Mouse (Mus musculus): Measurements from ENCODE around the gene Klf6.

Klf6 gene

GRCm38 (mm10) chr13:5861157-5862002, at the start of gene Klf6:
TSS of gene Klf6 (plus strand) at chr13:5861482.
- DNase-seq = peak; percentile 100

GRCm38 (mm10) chr13:5813433-5813832, 47.8 kb upstream of the Klf6 start:
- DNase-seq = no peak

GRCm38 (mm10) chr13:5817250-5817649, 44.0 kb upstream of the Klf6 start:
- no peak for DNase-seq

DNA sequence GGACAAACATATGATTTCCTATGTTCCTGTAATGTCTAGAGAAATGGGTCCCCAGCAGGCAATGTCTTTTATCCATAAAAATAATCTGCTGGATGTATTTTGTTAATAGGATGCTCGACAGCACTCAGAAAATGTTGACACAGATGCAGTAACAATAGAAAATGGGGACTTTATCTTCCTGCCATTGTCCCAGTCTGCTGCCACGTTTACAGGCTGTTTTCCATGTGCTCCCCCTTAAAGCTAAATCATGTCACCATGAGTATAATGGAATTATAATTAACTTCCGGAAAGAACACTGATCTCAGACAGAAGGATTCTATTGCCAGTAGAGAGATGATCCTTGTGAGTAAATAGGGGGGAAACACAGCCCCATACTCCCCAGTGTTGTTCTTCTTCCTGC, 42.1 kb upstream of the Klf6 start:
- DNase-seq = no peak

- DNase-seq = no peak
These were observed 38.7 kb upstream of the Klf6 start for GRCm38 (mm10) chr13:5822586-5822985.

DNA sequence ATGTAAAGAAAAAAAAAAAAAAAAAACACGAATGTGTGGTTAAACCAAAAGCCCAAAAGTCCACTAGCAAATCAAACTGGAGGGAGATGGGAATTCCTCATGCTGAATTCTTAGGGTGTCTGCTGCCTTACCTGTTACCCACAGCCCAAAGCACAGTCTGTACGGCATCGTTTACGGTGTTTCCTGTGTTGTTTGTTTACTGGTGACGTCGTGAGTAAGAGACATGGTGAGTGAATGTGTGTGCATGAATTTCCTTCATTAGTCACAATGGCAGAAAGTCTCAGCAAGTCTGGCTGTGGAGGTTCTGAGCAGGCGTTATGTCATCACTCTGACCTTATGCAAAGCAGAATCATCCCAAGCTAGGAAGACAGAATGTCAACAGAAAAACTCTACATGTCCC, 38.1 kb upstream of the Klf6 start:
- DNase-seq = no peak

DNA sequence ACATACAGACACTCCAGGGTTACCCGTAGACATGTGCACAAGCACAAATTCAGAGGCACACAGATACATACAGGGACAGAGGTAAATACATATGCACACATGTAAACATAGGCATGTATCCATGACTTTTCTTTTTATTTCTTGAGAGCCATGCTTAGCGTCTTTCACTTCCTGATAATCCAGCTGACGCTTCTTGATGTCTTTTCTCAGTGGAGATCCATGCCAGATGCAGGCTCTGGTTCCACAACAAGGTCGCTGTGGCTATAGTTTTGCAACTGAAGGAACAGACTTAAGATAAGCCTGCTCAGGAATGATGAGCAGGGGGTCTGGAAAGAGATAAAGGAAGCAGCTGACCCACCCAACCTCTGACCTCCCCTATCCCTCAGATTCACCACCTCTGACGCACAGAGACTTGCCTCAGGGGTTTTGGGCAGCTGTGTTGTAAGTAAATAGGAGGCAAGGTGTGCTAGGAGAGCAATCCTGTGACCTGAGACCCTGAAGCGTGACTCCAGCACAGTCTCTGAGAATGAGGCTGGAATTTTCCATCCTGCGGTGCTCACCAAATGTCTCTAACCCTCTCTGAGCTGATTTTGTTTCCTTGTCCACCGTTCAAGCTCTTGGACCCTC, 37.0 kb upstream of the Klf6 start:
- no peak for DNase-seq

DNA sequence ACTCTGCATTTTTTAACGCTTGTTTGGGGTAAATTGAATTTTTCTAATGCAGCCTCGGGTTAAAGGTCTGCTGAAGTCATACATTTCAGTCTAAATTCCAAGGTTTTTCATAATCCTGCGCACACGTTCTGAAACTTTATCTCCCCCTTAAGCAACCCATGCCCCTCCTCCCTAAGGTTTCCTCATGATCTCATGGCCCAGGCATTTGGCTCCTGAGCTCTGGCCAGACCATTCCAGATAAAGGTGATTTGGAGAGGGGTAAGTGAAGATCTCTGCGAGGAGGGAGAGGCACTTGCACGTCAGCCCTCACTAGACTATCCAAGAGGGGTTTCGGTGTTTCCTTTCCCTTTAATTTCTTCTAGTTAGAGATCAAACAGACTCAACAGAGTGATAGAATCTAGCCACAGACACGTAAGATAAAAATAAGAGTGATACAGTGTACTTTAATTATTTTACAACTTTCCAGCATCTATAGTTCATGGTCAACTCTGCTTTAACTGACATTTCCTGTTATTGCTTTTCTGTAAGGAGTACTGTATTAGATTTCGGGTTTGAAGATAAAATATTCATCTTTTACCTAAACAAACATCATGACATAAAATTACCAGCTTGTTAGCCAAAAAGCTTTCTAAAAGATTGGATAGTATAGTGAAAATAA, 35.0 kb upstream of the Klf6 start:
- no peak for DNase-seq

- DNase-seq = no peak
These were observed 29.3 kb upstream of the Klf6 start for GRCm38 (mm10) chr13:5831976-5832375.

GRCm38 (mm10) chr13:5837174-5837777, 24.0 kb upstream of the Klf6 start:
- no peak for DNase-seq

DNA sequence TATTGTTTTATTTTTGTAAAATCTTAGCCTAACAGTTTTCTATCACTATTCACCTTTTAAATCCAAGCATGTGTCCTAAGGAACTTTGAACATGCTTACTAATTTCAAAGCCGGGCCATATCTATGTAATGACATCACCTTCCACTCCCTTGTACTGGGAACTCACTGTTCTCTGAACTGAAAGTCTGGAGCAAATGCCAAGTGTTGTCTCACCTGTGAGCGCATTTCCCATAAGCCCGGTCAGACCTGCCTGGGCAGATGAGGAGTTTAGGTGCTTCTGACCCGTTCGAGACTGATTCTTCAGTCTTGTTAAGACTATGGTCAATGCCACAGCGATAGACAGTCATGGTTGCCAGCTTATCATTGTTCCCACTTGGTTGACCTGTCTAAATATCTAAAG, 19.9 kb upstream of the Klf6 start:
- no peak for DNase-seq

DNA sequence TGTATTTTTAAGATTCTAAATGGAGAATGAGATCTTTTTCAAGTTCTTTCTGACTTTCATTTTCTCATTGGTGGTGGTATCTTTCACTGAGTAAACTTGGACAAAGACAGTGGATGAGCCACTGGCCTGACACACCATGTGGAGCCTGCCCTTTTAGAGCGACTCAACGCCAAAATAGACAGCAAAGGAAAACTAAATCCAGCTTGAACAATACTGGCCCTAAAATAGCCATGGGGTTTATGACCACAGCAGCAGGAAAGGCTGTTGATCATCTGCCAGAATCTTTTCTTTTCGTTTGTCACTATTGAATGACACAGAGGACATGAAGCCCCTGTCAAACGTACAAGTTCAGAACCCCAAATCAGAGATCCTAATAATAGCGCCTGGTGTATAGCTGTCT, 18.4 kb upstream of the Klf6 start:
- DNase-seq = no peak

- no peak for DNase-seq
These were observed 17.5 kb upstream of the Klf6 start for GRCm38 (mm10) chr13:5843829-5844228.

GRCm38 (mm10) chr13:5844338-5844737, 16.9 kb upstream of the Klf6 start:
- DNase-seq = no peak

- no peak for DNase-seq
These were observed 16.1 kb upstream of the Klf6 start for GRCm38 (mm10) chr13:5845161-5845590.

DNA sequence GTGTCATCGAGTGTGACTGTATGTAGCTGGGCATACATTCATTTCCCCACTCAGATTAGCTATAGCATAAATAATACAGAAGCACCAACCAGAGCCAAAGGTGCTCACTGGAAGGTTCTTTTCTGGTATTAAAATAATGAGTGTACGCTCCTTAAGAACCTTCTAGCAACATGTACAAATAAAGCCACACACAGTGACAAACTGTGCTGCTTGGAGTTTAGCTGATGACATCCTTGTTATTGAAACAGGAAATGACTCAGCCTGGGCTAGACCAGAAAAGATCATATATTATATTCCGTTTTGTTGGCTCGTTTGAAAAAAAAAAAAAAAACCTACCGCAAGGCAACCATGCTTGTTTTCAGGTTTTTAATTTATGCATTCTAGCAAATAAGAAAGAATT, 15.7 kb upstream of the Klf6 start:
- DNase-seq = no peak

GRCm38 (mm10) chr13:5846860-5847259, 14.4 kb upstream of the Klf6 start:
- no peak for DNase-seq

DNA sequence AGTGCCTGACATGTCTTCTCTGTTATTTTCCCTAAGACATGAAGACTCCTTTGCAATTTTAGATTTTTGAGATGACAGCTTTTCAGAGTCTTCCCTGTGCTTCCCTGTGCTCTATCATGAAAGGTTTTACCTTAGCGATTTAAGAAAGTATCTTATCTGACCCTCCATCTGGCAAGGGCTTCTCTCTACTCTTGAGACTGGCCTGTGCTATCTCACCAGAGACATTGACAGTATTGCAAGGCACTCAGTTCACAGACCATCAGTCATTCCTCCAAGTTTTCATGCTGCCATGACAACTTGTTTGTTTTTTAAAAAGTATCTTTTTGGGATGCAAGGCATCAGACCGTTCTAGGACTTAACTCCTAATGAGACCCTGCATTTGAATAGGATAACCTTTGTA, 13.5 kb upstream of the Klf6 start:
- DNase-seq = no peak

DNA sequence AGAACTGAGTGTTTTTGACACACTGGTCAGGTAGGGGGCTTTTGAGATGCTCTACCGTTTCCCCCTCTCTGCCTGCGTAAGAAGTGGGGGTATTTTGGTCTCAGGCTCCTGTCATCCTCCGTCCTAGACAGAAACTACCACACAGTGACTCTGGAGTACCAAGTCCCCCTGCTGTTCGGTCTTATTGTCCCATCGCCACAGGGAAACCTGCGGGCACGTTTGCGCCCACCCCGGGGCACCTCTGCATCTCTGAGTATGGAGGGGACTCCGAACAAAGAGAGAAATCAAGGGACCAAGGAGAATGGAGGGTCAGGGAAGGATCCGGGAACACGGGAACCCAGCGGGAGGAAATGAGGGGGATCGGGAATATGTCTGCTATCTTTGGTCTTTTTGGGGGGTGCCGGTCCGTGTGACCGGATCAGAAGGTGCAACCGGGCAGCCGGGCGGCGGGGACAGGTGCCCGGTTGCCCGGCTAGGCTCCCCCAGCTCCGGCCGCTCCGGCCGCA, 578 bp upstream of the Klf6 start:
- DNase-seq = no peak

DNA sequence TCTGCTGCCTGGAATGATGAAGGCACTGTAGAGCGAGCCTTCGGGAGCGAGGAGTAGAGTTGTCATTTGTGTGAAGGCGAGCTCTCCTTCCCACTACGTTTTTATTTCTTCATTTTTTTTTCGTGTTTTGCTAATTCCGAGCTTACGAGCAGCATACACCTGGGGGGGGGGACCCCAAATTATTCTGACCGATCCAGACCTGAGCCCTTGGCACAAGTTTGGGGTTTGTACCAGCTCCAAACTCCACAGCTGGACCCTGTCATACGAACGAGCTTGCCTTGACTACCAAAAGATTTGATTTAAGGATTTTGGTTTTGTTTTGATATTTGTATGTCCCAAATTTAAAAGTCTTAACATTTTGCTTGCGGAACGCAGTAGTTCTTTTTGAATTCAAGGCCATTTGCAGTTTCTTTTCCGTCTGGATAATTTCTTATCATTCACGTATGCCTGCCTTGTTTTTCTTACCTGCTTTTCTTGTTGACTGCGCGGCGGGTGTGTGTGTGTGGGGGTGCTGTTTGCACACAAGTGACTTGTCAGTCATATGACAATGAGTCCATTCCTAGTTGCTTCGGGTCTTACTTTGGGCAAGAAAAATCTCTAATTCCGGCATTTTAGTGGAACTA, 832 bp downstream of the Klf6 start:
- peak; percentile 61 for DNase-seq

- peak; percentile 42 for DNase-seq
These were observed 1.5 kb downstream of the Klf6 start for GRCm38 (mm10) chr13:5862626-5863407.

DNA sequence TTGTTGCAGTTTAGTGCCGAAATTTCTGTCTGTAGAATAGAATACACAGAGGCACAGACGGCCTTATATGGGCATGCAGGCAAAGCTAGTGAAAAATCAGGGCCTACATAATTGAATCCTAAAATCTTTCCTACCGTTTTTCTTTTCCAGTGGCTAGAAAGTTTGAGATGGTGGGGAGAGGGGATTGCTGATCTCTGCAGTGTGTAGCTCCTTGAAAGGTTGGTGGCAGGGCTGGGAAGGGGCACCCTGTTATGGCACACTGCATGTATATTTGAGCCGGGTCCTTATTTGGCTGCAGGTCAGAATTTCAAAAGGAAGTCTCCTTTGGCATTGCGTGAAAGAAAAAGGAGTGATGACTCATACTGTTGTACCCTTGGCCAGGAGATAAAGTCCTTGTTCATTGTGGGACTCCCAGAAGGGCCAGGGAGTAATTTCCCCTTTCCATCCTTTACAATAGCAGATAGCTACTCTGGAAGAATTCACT, 2.2 kb downstream of the Klf6 start:
- no peak for DNase-seq
